Mouse (Mus musculus) ES-Bruce4 (cell line): ENCODE results near the gene Kif21b.

ENCODE experiments used
- CTCF ChIP-seq: IDR thresholded peaks from one replicate; pipeline ENCODE4 v1.8.1; 2011; ENCODE audit warnings: low read depth, low read length
- EP300 ChIP-seq: IDR thresholded peaks from 2 replicates; pipeline ENCODE4 v1.6.1; 2011; ENCODE audit warnings: low read depth, low read length; ENCODE audit not compliant: insufficient read depth
- POLR2A ChIP-seq: IDR thresholded peaks from one replicate; pipeline ENCODE4 v1.8.1; 2011; ENCODE audit warnings: low read length; ENCODE audit not compliant: insufficient read depth

DNA sequence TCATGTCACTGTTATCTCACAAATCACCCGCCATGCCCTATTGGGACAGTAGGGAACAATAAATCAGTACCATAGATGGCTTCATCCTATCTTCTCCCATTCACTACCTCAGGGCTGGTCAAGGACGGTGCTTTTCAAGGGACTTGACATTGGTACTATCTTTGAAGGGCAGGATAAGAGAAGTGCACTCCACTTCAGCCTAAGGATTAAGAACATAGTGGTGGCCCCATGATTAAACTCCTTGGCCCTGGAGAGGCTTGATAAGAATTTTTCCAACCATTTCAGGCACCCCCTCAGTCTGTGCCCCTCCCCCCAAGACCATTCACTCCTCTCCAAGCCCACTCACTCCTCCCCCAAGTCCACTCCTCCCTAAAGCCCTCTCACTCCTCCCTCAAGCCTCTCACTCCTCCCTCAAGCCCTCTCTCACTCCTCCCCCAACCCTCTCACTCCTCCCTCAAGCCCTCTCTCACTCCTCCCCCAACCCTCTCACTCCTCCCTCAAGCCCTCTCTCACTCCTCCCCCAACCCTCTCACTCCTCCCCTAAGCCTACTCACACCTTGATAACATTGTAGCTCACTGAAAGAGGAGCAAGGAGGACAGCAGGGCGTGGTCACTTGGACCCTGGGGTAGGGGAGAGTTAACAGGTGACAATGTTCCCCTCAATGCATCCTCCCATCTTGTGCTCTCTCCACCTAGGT is 45.1 kb upstream of the Kif21b start:
- no peak for TF ChIP-seq CTCF
- no peak for TF ChIP-seq EP300
- TF ChIP-seq POLR2A, result no peak
